Mouse (Mus musculus) cortical plate, adult 2 months (tissue): ENCODE measurements around the gene Clic3. TPM values are rescaled to one million over a fixed set of nuclear protein-coding genes. Genes with fewer than 3 reads are reported as not detected.

Experiments
- H3K27ac ChIP-seq: fragments of 200-500 bp; 2 replicates; pipeline ENCODE4 v1.5.1; 2012; ENCODE audit warnings: low read length, control low read depth, inconsistent platforms; ENCODE audit not compliant: insufficient read depth
- H3K4me1 ChIP-seq: fragments of 200-500 bp; 2 replicates; pipeline ENCODE4 v1.6.1; 2011; ENCODE audit warnings: low read length; ENCODE audit not compliant: control insufficient read depth, insufficient read depth
- H3K4me3 ChIP-seq: fragments of 200-500 bp; 2 replicates; pipeline ENCODE4 v1.5.1; 2011; ENCODE audit warnings: mild to moderate bottlenecking, low read length, control low read depth; ENCODE audit not compliant: insufficient read depth
- CTCF ChIP-seq: fragments of 200-500 bp; IDR thresholded peaks from 2 replicates; pipeline ENCODE4 v1.5.1; 2011; ENCODE audit warnings: mild to moderate bottlenecking, control low read depth, low read length; ENCODE audit not compliant: insufficient read depth; ENCODE audit errors: extremely low read depth
- POLR2A ChIP-seq: fragments of 200-500 bp; IDR thresholded peaks from 2 replicates; pipeline ENCODE4 v1.6.1; 2011; ENCODE audit warnings: mild to moderate bottlenecking, low read length, control low read depth; ENCODE audit not compliant: insufficient read depth; ENCODE audit errors: extremely low read depth
- polyA plus RNA-seq: library from polyadenylated mRNA; depleted of rRNA; stranded (reverse); fragments of >200 nt; gene quantifications from 2 replicates; pipeline ENCODE4 v1.2.3, GENCODE M21; 2012

The Clic3 gene
- polyA plus RNA-seq, 1 experiment, result 0.79 TPM

GRCm38 (mm10) chr2:25497846-25498575 is 41.4 kb downstream of the Clic3 start:
- H3K4me1 ChIP-seq, result no peaks in the 10 kb centered on the region; the same call in 1 of the 2 replicates
- H3K4me3 ChIP-seq, result no peak overlapping the region
- H3K27ac ChIP-seq, result 0 out of 2 replicates have a peak overlapping the region, but pooled peaks have one; percentile 21
- TF ChIP-seq POLR2A, result no peak
- TF ChIP-seq CTCF, result no peak

GRCm38 (mm10) chr2:25498622-25499478 is 42.2 kb downstream of the Clic3 start:
- Histone ChIP-seq H3K4me3 (no peak overlapping the region), H3K4me1 (no peaks in the 10 kb centered on the region; the same call in 1 of the 2 replicates), H3K27ac (no peak overlapping the region)
- TF ChIP-seq CTCF, result no peak
- no peak for TF ChIP-seq POLR2A

- Histone ChIP-seq H3K4me1 (no peaks in the 10 kb centered on the region; the same call in 1 of the 2 replicates), H3K27ac (no peak overlapping the region), H3K4me3 (peak overlapping the region; percentile 92)
- TF ChIP-seq CTCF, result no peak
- TF ChIP-seq POLR2A, result no peak
Measured at GRCm38 (mm10) chr2:25500071-25500575, 43.5 kb downstream of the Clic3 start.

GRCm38 (mm10) chr2:25500576-25501405 is 44.2 kb downstream of the Clic3 start, which contains the start of gene Fbxw5:
Gene Fbxw5, plus strand, starts transcription at chr2:25500750.
- Histone ChIP-seq H3K4me3 (peak within 1 kb of the TSS; percentile 92), H3K4me1 (no peaks in the 10 kb centered on the region; the same call in 1 of the 2 replicates), H3K27ac (peak within 1 kb of the TSS; percentile 68)
- no peak for TF ChIP-seq CTCF
- TF ChIP-seq POLR2A, result peak; percentile 78

- Histone ChIP-seq H3K4me3 (peak within 1 kb of the TSS; percentile 92), H3K4me1 (no peaks in the 10 kb centered on the region; the same call in 1 of the 2 replicates), H3K27ac (peak within 1 kb of the TSS; percentile 68)
- TF ChIP-seq CTCF (no peak), POLR2A (no peak)
Measured at GRCm38 (mm10) chr2:25501593-25502486, 45.2 kb downstream of the Clic3 start, which contains the start of gene C8g. Gene C8g, minus strand, starts transcription at chr2:25501719.

GRCm38 (mm10) chr2:25502726-25503125 is 46.1 kb downstream of the Clic3 start:
- TF ChIP-seq POLR2A, result no peak
- no peak for TF ChIP-seq CTCF
- no peak overlapping the region for H3K4me3 ChIP-seq
- H3K27ac ChIP-seq, result no peak overlapping the region
- H3K4me1 ChIP-seq, result no peaks in the 10 kb centered on the region; the same call in 1 of the 2 replicates

GRCm38 (mm10) chr2:25504538-25504937 is 47.9 kb downstream of the Clic3 start:
- Histone ChIP-seq H3K27ac (no peak overlapping the region), H3K4me3 (no peak overlapping the region), H3K4me1 (no peaks in the 10 kb centered on the region; the same call in 1 of the 2 replicates)
- TF ChIP-seq CTCF (no peak), POLR2A (no peak)

- TF ChIP-seq POLR2A (no peak), CTCF (no peak)
- Histone ChIP-seq H3K27ac (no peak overlapping the region), H3K4me3 (no peak overlapping the region), H3K4me1 (no peaks in the 10 kb centered on the region; the same call in 1 of the 2 replicates)
Measured at GRCm38 (mm10) chr2:25505000-25505399, 48.4 kb downstream of the Clic3 start.
